Mouse (Mus musculus): ENCODE data around the gene Pik3cb.

DNA sequence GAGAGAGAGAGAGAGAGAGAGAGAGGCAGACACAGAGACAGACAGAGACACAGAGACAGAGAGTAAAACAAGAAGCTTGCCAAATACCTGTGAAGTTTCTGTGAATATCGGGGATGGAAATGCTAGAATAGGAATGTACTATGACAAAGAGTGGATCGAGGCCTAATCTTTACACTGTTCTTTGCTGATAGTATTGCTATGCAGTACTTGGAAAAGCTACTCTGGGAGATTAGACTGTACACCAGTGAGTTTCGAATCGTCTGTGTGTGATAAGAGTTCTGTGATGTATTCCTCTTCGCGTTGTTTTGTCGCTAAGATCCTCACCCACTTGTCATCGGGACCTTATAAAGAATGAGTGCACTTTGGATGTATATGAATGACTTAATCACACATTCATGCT, 1.2 kb upstream of the Pik3cb start:
- no peak for TF ChIP-seq CTCF (IDR thresholded peaks at IDR 0.05; ENCODE audit: low read depth)
- TF ChIP-seq EP300 (optimal IDR thresholded peaks at IDR 0.05) = no peak
